Mouse (Mus musculus) limb, embryonic 10.5 days (tissue): ENCODE measurements around the gene Rbm33. TPM values are rescaled to one million over a fixed set of nuclear protein-coding genes. Genes with fewer than 3 reads are reported as not detected.

Source experiments
- DNase-seq: peaks from one replicate; pipeline ENCODE4 v3.0.0-alpha.2; 2017; ENCODE audit warnings: low spot score
- H3K27ac ChIP-seq: fragments of 300-500 bp; sonication (generic); 2 replicates; pipeline ENCODE4 v1.5.1; 2016; ENCODE audit warnings: mild to moderate bottlenecking
- H3K27me3 ChIP-seq: fragments of 300-500 bp; sonication (generic); 2 replicates; pipeline ENCODE4 v1.6.1; 2016; ENCODE audit warnings: low read depth, mild to moderate bottlenecking; ENCODE audit not compliant: poor library complexity, severe bottlenecking
- H3K36me3 ChIP-seq: fragments of 300-500 bp; sonication (generic); 2 replicates; pipeline ENCODE4 v1.6.1; 2016; ENCODE audit warnings: mild to moderate bottlenecking, moderate library complexity
- H3K4me1 ChIP-seq: fragments of 300-500 bp; sonication (generic); 2 replicates; pipeline ENCODE4 v1.6.1; 2016
- H3K4me3 ChIP-seq: fragments of 300-500 bp; sonication (generic); 2 replicates; pipeline ENCODE4 v1.5.1; 2016; ENCODE audit warnings: mild to moderate bottlenecking, moderate library complexity
- H3K9me3 ChIP-seq: fragments of 300-500 bp; sonication (generic); replicated peaks from 2 replicates; pipeline ENCODE4 v1.6.1; 2016; ENCODE audit warnings: mild to moderate bottlenecking
- WGBS: fragments of 180-500 bp; shearing (Covaris S2); methylation state at CpG from one replicate; pipeline ENCODE4 v1.1.7; 2016; 5-methylcytosine and 5-hydroxymethylcytosine counted together
- polyA plus RNA-seq: library from polyadenylated mRNA; unstranded; fragments of >200 nt; fragmentation: Nextera tagmentation; extraction: Ambion mirVana; gene quantifications from 2 replicates; pipeline ENCODE4 v1.2.1, GENCODE M21; 2016

Rbm33 gene
- polyA plus RNA-seq, 1 experiment from 2014 or later = 16.1 TPM

DNA sequence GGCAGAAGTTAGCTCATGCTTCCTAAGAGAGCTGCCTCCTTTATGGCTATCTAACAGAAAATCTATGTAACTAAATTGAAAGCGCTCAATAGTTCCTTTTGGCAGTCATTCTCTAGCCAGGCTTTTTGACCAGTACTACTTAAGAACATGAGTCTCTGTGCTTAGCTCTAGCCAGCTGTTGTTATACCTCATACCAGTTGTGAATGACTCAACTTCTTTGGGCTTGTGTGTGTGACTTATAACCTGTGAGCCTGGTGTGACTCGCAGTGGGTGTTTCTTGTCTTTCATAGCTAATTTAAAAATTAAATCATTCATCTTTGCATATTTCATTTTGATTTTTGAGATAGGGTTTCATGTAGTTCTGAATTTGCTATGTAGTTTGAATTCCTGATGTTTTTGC lies 80.4 kb downstream of the Rbm33 start:
- H3K36me3 ChIP-seq = peaks cover 95% of the 10 kb centered on the region
- H3K4me1 ChIP-seq = no peaks in the 10 kb centered on the region
- no peak overlapping the region for H3K27ac ChIP-seq
- H3K9me3 ChIP-seq = no peaks in the 10 kb centered on the region
- no peak overlapping the region for H3K4me3 ChIP-seq
- no peak for DNase-seq
- WGBS = 96% methylated on average over 2 of the region's 2 CpGs
- no peaks in the 10 kb centered on the region for H3K27me3 ChIP-seq

DNA sequence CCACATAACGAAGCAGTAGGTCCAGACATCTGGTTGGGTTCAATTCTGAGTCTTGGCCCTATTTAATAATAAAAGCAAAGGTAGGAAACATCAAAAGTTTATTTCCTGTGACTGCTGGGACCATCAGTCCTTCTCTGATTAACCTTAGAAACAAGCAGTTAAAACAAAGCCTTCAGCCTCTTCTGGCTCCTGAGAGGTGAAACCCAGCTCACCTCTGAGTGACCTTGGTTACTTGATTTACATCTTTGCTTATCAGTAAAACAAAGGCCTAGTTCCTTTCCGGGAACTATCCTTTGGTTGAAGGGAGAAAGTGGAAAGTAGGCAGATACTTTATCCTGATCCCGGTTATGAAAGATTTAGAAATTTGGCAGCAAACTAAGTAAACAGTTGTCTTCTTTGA lies 81.8 kb downstream of the Rbm33 start:
- H3K27ac ChIP-seq = no peak overlapping the region
- no peaks in the 10 kb centered on the region for H3K4me1 ChIP-seq
- WGBS = 65% methylated on average over 3 of the region's 3 CpGs
- H3K36me3 ChIP-seq = peaks cover 85% of the 10 kb centered on the region
- no peak for DNase-seq
- H3K4me3 ChIP-seq = no peak overlapping the region
- no peaks in the 10 kb centered on the region for H3K9me3 ChIP-seq
- no peaks in the 10 kb centered on the region for H3K27me3 ChIP-seq

DNA sequence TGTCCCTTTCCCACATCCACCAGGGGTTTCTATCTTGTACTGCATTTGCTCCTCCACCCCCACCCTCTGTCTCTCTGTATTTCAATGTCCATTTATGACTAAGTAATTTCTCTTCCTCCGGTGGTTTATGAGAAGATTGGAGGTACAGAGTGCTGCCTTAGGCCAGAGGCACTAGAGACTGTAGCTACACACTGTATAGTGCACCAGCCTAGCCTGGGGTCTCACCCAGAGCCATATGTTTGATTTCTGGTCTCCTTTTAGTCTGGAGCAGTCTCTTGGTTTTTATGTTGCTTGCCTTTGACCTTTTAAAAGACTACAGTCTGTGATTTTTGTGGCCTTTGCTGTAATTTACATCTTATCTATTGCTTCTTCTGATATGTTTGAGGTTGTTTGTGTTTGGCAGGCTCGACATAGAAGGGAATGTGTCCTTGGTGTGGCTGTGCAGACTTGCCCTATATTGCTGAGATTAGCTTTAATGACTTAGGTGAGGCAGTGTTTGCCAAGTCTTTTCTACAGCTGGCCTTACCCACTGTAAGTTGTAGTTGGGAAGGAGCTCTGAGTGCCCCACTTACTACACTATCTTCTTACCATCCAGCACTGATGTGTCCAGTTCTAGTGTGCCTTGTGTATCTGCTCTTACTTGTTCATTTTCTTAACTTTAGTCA lies 82.7 kb downstream of the Rbm33 start:
- H3K9me3 ChIP-seq = no peaks in the 10 kb centered on the region
- H3K27ac ChIP-seq = no peak overlapping the region
- no peak overlapping the region for H3K4me3 ChIP-seq
- H3K36me3 ChIP-seq = peaks cover 79% of the 10 kb centered on the region
- no peaks in the 10 kb centered on the region for H3K4me1 ChIP-seq
- no peak for DNase-seq
- WGBS = 94% methylated on average over 2 of the region's 2 CpGs
- no peaks in the 10 kb centered on the region for H3K27me3 ChIP-seq

DNA sequence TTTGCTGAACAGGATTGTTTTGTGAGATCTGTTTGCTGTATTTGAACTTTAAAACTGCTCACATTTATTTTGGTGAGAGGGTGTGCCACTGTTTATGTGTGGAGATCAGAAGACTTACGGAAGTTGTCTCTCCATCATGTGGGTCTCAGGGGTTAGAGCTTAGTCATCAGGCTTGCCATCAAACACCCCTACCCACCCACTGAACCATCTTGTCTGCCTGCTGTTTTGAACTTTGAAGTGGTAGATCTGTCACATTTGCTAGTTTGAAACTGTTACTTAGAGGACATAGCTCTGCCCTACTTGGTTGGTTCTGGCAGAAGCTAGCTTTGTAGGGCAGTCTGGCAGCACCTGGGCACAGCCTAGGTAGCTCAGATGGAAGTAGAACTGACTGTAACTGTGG lies 85.8 kb downstream of the Rbm33 start:
- no peak for DNase-seq
- H3K4me3 ChIP-seq = no peak overlapping the region
- WGBS = 90% methylated on average over 1 of the region's 1 CpGs
- no peaks in the 10 kb centered on the region for H3K4me1 ChIP-seq
- H3K9me3 ChIP-seq = no peaks in the 10 kb centered on the region
- H3K27ac ChIP-seq = no peak overlapping the region
- H3K27me3 ChIP-seq = no peaks in the 10 kb centered on the region
- peaks cover 60% of the 10 kb centered on the region for H3K36me3 ChIP-seq

DNA sequence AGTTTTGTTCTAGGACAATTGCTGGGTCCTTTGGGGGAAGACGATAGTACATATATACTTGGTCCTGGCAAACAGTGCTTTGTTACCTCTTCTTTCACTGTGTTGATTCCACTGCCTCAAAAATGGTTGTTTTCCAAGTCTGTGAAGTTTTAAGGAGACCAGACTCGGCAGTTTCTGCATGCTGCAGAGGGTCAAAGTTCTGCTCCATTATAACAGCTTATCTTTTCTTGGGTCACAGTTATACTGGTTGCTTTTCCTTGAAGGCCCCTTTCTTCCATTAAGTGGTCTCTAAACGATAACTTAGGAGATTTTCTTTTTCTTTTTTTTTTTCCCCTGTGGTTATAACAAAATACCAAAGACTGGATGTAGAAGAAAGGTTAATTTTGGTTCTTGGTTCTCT lies 89.7 kb downstream of the Rbm33 start:
- no peak for DNase-seq
- H3K4me3 ChIP-seq = no peak overlapping the region
- H3K36me3 ChIP-seq = peaks cover 58% of the 10 kb centered on the region
- 95% methylated on average over 3 of the region's 3 CpGs for WGBS
- H3K4me1 ChIP-seq = no peaks in the 10 kb centered on the region
- H3K27ac ChIP-seq = no peak overlapping the region
- no peaks in the 10 kb centered on the region for H3K9me3 ChIP-seq
- H3K27me3 ChIP-seq = no peaks in the 10 kb centered on the region

DNA sequence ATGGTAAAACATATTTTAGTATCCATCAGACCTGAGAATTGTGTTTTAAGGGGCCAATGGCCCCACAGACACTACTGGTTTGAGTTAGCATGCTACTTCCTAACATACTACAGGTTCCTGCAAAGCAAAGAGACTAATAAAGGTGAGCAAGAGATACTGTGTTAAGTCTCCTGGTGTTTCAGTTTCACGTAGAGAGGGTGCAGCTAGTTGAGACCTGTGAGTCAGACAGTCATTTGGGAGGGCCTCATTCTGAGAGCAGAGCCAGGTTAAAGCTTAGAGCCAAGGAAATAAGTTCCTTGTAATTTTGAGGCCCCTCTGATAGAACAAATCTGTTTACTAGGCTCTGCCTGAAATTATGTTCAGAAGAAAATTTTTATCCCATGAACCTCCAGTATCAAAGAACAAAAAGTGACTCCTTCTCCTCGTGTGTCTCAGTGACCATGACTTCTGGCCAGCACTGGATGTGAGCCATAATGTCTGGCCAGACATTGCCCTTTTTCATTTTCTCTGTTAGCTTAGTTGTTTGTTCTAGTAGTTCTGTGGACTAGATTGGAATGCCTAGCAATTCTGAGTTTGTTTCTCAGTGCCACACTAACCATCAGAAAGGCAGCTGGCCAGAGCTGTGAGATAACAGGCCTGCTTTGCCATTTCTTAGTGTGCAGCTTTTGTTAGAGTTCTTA lies 95.2 kb downstream of the Rbm33 start:
- H3K36me3 ChIP-seq = peaks cover 97% of the 10 kb centered on the region
- no peak overlapping the region for H3K4me3 ChIP-seq
- H3K27ac ChIP-seq = no peak overlapping the region
- H3K27me3 ChIP-seq = no peaks in the 10 kb centered on the region
- no peak for DNase-seq
- H3K9me3 ChIP-seq = no peaks in the 10 kb centered on the region
- no peaks in the 10 kb centered on the region for H3K4me1 ChIP-seq
- 94% methylated on average over 2 of the region's 2 CpGs for WGBS

DNA sequence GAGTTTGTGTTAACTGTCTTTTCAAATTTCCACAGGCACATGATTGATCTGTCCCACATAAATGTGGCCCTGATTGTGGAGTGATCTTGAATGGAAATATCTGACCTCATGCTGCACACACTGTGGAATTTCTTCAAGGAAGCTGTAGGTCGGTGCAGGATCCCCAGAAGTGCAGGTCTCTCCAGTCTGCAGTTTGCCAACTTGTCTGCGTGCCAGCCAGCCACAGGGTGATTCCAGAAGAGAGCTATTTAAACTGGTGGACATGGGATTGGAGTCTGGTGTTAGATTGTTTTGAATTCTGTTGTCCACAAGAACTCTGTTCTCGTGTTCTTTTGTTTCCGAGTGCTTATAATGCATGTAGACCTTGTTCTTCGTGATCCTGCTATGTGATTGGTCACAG lies 96.6 kb downstream of the Rbm33 start:
- Histone ChIP-seq H3K4me1 (no peaks in the 10 kb centered on the region), H3K4me3 (no peak overlapping the region), H3K27ac (no peak overlapping the region), H3K27me3 (no peaks in the 10 kb centered on the region), H3K9me3 (no peaks in the 10 kb centered on the region), H3K36me3 (peaks cover 98% of the 10 kb centered on the region)
- no peak for DNase-seq
- 96% methylated on average over 5 of the region's 5 CpGs for WGBS

DNA sequence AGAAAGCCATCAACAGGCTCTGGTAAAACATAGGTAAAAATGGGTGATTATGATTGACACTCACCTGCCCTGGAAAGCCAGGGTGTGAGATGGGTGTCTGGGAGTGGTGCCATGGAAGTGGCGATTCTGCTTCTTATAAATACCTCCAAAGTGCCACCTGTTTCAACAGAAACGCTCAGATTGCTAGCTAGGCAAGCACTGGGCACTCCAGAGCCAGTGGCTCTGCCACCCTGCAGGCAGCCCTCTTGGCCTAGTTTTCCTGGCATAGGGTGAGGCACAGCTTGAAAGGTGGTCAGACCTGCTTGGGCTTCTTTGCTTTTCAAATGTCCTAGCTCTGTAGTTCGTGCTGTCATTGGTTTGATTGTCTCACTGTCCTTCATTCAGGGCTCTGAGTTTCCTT lies 97.2 kb downstream of the Rbm33 start:
- WGBS = 89% methylated on average over 3 of the region's 3 CpGs
- Histone ChIP-seq H3K27me3 (no peaks in the 10 kb centered on the region), H3K4me3 (no peak overlapping the region), H3K9me3 (no peaks in the 10 kb centered on the region), H3K27ac (no peak overlapping the region), H3K4me1 (no peaks in the 10 kb centered on the region), H3K36me3 (peaks cover 98% of the 10 kb centered on the region)
- no peak for DNase-seq

DNA sequence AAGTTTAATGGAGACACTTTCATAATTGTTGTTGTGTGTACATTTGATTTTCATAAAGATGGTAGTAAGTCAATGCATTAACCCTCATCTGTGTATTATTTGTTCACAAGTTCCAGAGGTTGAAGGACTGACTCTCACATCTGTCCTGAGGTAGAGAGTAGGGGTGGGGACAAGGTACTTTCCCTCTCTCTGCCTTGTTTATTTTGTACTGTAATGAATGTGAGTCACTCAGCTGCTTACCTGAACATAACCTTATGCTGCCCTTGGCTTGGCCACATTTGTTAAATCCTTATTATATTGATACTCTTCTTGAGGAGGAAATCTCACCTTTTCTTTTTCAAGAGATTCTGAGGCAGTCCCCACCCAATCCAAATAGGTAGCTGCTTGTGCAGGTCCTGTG lies 99.1 kb downstream of the Rbm33 start:
- peaks cover 93% of the 10 kb centered on the region for H3K36me3 ChIP-seq
- H3K9me3 ChIP-seq = no peaks in the 10 kb centered on the region
- H3K4me1 ChIP-seq = no peaks in the 10 kb centered on the region
- H3K27me3 ChIP-seq = no peaks in the 10 kb centered on the region
- no peak overlapping the region for H3K4me3 ChIP-seq
- DNase-seq = no peak
- no peak overlapping the region for H3K27ac ChIP-seq

DNA sequence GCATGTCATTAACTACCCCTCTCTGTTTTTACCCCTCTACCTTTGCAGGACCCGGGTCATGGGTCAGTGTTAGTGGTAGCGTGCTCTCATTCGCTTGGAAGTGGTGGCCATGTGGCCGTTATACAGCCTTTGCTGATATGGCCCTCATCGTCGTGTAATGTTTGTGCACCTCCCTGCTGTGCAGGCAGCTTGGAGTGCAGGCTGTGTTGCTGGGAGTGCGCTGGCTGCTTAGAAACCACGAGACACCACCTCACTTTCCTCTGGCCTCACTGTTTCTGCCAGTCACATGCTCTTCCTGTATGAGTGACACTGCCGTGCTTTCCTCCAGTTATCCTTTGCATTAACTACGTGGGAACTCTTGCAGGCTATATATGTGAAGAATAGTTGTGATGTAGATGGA lies 101.8 kb downstream of the Rbm33 start:
- DNase-seq = no peak
- peaks cover 66% of the 10 kb centered on the region for H3K36me3 ChIP-seq
- no peak overlapping the region for H3K4me3 ChIP-seq
- no peaks in the 10 kb centered on the region for H3K9me3 ChIP-seq
- H3K4me1 ChIP-seq = no peaks in the 10 kb centered on the region
- no peaks in the 10 kb centered on the region for H3K27me3 ChIP-seq
- H3K27ac ChIP-seq = no peak overlapping the region
- 92% methylated on average over 10 of the region's 10 CpGs for WGBS

DNA sequence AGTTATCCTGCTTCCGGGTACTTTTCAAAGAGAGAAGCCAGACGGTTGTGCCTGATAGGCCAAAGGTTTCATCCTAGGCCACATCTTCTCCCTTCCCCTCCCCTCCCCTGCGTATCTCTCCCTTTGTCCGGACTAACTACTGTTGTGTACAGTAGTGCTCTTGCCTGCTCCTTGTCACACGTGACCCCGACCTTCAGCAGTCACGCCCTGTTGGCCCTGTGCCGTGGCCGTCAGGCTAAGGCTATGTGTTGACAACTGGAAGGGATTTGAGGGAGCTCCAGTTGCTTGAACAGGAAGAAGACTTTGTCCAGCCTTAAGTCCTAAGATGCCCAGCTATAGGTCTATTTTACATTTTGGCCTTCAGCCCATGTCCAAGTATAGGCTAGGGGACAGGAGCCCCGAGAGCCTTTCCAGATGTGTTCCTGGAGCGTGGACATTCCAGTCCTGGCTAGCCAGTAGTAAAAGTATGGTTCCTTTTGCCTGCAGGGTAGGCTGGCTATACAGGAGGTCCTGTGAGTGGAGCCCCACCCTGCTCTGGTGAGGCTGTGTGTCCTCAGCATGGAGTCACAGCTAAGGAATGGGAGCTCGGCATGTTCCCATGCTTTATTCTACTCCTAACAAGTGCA lies 102.8 kb downstream of the Rbm33 start:
- no peaks in the 10 kb centered on the region for H3K9me3 ChIP-seq
- no peaks in the 10 kb centered on the region for H3K27me3 ChIP-seq
- peaks cover 56% of the 10 kb centered on the region for H3K36me3 ChIP-seq
- no peak overlapping the region for H3K4me3 ChIP-seq
- no peak overlapping the region for H3K27ac ChIP-seq
- no peaks in the 10 kb centered on the region for H3K4me1 ChIP-seq
- DNase-seq = no peak
- WGBS = 92% methylated on average over 12 of the region's 12 CpGs

DNA sequence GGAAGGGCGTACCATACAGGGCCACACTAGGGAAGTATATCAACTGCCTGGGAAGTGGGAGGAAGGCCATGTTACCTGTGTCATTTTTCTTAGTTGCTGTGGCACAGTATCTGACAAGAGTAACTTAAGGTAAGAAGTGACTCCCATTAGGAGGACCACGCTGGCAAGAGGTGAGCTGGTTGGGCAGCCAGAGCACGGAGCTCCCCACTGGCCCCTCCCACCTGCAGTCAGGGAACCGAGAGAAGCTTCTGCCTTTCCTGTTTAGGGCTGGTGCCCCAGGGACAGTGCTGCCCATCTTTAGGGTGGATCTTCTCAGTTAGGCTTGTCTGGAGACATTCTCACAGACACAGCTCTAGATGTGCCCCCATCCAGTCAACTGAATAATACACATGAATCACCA lies 106.9 kb downstream of the Rbm33 start:
- Histone ChIP-seq H3K9me3 (no peaks in the 10 kb centered on the region), H3K27ac (no peak overlapping the region), H3K27me3 (no peaks in the 10 kb centered on the region), H3K36me3 (peaks cover 16% of the 10 kb centered on the region), H3K4me3 (no peak overlapping the region), H3K4me1 (no peaks in the 10 kb centered on the region)
- WGBS = 58% methylated on average over 4 of the region's 4 CpGs
- DNase-seq = no peak

DNA sequence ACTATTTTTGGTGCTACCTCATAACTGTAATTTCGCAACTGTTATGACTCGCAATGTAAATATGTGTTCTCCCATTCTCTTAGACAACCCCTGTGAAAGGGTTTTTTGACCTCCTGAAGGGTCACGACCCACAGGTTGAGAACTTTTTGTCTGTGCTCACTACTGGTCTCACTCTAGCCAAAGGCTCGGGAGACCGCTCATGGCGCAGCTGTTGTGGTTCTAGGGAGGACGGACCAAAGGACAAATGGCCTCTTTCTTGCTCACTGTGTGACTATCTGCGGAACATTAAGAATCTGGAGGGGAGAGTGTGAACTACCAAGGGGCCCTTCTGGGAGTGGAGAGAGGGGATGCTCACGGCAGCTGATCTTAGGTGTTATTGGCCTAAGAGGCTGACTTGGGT lies 109.0 kb downstream of the Rbm33 start:
- no peak overlapping the region for H3K4me3 ChIP-seq
- 94% methylated on average over 9 of the region's 9 CpGs for WGBS
- H3K4me1 ChIP-seq = no peaks in the 10 kb centered on the region
- no peak for DNase-seq
- H3K27ac ChIP-seq = no peak overlapping the region
- no peaks in the 10 kb centered on the region for H3K36me3 ChIP-seq
- no peaks in the 10 kb centered on the region for H3K27me3 ChIP-seq
- H3K9me3 ChIP-seq = no peaks in the 10 kb centered on the region
